Mouse (Mus musculus): ENCODE results near the gene Ttc3.

Gene Ttc3

GRCm38 (mm10) chr16:94517606-94518005, 147.2 kb downstream of the Ttc3 start:
- ChIA-PET CTCF (no interaction called here), POLR2A (interaction anchor here in 2 of 4 experiments (0.6 to 3.5 kb wide), 5 partner anchors 9 to 242 kb away, joined by 3 to 23 read pairs (median 3); partner anchors contain the start of gene Vps26c (in 1 of the 2))
